Mouse (Mus musculus) gastrocnemius, adult 18-20 months (tissue): Measurements from ENCODE around the gene Gm29776. TPM values are rescaled to one million over a fixed set of nuclear protein-coding genes. Genes with fewer than 3 reads are reported as not detected.

ENCODE experiments used
- DNase-seq: peaks from one replicate; pipeline ENCODE4 v3.0.0; 2021; ENCODE audit warnings: low spot score
- total RNA-seq, 2 experiments: library from RNA; stranded (reverse); gene quantifications; 2 replicates each; pipeline ENCODE4 v1.2.3; 2021

The Gm29776 gene
- total RNA-seq, 2 experiments from 2014 or later, result not detected

DNA sequence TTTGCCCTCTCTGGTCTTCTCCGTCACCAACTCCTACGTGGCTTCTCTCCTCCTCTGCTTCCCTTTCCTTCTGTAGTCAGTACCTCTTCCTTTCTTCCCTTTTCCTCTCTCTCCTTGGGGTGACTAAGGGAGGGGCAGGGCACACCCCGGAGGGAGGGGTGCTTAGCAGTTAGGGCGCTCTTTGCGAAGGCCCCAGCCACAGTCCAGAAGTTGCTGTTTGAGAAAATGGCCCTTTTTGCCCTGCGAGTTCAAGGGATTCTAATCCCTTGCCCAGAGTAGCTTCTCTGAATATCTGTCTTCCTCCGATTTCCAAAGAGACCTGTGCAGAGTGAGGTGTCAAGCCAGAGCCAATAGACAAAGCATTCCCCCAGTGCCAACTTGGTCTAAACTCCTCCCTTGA lies 13.4 kb upstream of the Gm29776 start, which contains the start of gene Cebpe:
Gene Cebpe (minus strand): TSS at position 101 of the 400 bp plus-strand sequence.
- no peak for DNase-seq

DNA sequence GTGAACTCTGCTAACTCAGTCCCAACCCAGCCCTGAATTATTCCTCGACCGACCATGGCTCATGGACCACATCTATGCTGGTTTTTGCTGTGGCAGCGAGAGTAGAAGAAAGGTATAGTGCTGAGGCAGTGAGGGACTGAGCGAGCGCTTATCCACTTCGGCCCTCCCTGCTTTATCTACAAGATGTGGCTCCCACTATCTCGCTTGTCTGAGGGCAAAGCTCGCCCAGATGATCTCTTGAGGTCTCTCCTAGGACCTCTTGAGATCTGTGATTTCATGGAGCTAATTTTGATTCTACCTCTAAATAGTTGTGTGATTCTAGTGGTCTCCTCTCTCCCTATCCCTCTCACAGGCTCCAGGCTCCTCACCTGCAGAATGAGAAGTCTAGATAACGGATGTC lies 10.4 kb upstream of the Gm29776 start:
- no peak for DNase-seq

DNA sequence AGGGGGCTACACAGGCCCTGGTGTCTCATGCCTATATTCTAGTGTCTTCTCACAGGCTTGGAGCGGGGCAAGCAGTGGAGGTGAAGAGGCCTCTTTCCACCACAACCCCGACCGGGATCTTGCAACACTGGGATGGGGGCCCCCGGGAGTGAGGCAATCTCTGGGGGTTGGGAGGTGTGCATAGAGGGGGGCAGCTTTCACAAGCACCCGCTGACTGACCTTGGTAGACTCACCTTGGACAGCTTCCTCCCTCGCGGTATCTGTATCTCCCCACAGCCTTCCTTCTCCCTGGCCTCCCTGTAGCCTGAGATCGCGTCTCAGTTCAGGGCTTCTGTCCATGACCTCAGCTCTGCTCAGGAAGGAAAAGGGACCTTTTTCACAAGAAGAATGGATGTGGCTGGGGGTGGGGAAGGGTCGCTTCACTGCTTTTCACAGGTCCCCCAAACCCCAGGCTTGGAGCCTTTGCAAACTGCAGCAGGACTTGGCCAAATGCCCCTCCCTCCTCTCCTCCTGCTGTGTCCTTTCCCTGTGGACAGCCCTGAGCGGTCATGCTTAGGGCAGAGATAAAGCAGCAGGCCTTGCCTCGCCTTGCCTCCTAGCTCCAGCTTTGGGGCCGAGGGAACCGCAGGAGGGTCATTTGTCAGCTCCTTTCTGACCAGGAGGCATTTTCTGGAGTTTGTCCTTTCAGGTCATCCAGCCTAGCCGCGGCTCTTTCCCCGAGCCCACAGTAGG lies 8.1 kb upstream of the Gm29776 start:
- no peak for DNase-seq

GRCm38 (mm10) chr14:54705844-54706243 lies 7.2 kb upstream of the Gm29776 start:
- DNase-seq, result no peak

DNA sequence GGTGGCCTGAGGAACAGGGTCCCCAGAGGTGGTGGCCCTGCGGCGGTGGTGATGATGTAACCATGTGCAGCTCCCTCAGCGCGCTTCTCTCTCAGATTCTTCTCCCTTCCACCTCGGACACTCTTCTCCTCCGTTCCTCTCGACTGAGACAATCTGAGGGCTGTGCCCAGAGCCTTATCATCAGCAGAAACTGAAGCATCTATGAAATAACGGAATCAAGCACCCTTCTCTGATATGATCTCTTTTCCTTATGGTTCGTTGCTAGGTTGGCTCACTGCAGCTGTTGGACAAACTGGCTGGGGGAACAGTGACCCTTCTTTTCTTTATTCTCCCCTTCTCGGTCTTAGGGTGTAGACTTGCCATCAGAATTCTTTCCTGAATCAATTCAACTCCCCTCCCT lies 4.6 kb upstream of the Gm29776 start:
- no peak for DNase-seq

DNA sequence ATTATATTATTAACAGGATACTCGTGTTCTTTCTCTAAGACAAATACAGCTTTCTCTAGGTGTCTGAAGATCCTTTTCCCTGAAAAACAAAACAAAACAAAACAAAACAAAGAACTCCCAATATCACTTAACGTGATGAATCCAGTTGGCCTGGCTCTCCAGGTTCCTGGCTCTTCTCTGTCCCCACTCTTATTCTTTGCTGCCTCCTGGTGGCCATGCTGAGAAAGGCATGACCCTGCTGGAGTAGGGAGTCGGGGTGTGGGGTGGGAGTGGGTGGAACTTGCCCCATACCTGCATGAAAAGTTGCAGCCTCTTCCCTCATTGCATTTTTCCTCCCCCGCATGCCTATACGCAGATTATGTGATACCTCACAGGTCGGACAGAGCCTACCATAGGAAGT lies 2.7 kb upstream of the Gm29776 start:
- peak; percentile 82 for DNase-seq

GRCm38 (mm10) chr14:54699586-54699985 lies 953 bp upstream of the Gm29776 start:
- DNase-seq, result no peak

GRCm38 (mm10) chr14:54696752-54697151 lies 1.9 kb downstream of the Gm29776 start:
- DNase-seq, result no peak

DNA sequence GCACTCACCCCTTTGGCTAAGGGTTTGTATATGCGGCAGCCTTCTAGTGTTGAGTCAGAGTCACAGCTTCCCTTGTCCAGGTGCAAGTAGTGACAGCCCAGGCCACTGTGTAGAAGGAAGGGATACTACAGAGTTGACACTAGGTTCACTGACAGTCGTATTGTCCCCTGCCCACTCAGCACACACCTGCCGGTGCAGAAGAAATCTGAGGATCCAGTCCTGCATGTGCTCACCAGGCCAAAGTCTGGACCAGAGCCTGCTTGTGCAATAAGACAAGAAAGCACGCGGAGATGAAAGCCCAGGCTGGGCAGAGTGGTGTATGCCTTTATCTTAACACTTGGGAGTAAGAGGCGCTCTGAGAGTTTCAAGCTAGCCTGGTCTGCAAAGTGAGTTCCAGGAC lies 3.6 kb downstream of the Gm29776 start:
- no peak for DNase-seq

- no peak for DNase-seq
These were observed 11.4 kb downstream of the Gm29776 start for GRCm38 (mm10) chr14:54687251-54687650.

GRCm38 (mm10) chr14:54686522-54687143 lies 12.0 kb downstream of the Gm29776 start, which contains the start of gene Acin1:
Gene Acin1, minus strand, starts transcription at chr14:54686931.
- peak; percentile 100 for DNase-seq

DNA sequence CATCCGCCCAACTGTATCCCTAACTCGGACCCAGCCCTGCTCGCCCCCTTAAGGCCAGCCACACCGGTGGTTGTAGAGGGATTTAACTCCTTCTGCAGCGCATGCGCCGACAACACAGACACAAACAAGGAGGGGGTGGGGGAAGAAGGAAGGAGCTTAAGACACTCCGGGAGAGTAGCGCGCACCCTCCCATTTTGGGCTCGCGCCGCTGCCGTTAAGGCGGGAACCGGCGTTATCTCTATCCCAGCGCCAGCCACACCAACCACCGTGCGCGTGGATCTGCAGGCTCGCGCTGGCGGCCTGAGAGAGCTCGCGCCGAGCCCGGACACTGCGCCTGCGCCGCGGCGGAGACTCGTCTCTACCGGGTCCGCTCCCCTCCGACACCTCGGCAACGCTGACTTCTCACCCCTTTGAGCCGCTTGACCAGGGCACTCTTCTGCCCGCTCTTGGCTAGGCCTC lies 12.5 kb downstream of the Gm29776 start, which contains the start of gene 1700123O20Rik:
Gene 1700123O20Rik (plus strand): TSS at position 154 of the 459 bp plus-strand sequence.
- DNase-seq, result no peak

DNA sequence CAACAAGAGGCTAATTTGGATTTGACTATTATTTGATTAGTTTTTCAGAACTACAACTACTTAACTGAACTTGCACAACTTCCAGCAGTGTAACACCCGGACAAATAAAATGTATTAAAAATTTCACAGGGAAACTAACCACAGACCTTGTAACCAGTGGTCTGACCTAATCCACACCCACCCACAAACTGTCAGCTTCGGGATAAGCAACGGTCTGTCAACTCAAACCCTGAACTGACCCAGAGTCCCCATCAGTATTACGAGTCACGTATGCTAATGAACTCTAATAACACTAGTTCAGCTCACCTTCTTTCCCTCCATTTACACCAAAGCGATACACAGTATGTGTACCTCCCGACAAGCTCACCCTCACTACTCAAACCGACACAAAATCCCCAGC lies 13.2 kb downstream of the Gm29776 start:
- no peak for DNase-seq

- DNase-seq, result no peak
These were observed 16.2 kb downstream of the Gm29776 start for GRCm38 (mm10) chr14:54682396-54682795.

DNA sequence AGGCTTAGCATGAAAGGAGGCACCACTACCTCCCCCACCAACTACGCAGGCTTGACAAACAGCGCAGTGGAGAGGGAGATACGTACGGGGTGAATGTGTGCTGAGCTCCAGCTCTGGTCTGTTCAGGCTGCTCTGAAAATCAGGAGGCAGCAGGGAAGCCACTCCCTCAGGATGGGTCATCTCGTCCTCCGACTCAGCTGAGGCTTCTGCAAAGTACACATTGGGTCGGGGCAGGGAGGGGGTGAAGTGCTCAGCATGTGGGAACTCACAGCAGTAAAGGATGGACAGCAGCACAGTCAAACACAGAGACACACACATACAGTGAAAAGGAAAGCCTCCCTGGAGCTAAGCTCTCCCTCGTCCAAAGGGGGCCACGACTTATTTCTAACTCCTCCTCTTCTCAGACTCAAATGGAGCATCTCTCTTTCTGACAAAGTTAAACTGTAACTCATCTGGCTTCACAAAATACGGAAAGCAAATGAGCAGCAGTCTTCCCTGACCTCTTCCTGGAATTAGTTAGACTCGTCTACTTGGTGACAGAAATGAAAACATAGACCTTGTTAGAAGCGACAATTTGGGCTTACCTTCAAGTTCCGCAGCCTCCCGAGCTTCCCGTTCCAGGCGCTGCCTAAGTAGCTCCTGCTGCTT lies 19.9 kb downstream of the Gm29776 start:
- DNase-seq, result no peak

DNA sequence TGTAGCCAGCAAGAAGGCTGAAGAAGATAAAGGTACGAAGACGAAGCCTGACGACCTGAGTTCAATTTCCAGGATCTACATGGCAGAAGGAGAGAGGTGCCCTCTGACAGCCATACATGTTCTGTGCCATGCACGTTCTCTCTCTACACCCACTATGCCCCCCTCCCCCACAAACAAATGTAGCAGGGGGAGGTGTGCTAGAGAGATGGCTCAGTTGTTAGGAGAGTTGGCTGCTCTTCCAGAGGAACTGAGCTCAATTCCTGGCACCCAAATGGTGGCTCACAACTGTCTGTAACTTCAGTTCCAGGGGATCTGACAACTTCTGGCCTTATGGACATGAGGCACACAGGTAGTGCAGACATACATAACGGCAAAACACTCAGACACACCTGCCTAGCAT lies 22.3 kb downstream of the Gm29776 start:
- no peak for DNase-seq

DNA sequence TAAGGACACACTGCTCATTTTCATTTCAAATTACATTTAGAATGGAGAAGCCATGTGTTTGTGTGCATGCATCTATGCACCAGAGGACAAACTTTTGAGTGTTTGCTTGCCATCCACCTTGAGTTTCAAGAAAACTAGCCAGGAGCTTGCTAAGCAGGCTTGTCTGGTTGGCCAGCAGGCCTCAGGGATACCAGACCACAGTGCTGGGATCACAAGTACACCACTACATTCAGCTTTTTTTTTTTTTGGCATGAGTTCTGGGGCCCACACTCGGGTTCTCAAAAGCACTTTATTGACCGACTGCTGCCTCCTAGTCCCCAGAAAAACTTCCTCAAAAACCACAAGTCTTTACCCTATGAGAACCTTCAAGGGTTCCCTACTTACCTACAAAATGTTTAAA lies 24.3 kb downstream of the Gm29776 start:
- no peak for DNase-seq

GRCm38 (mm10) chr14:54669381-54669780 lies 29.3 kb downstream of the Gm29776 start:
- peak; percentile 59 for DNase-seq

- DNase-seq, result no peak
These were observed 34.0 kb downstream of the Gm29776 start for GRCm38 (mm10) chr14:54664477-54665222.

DNA sequence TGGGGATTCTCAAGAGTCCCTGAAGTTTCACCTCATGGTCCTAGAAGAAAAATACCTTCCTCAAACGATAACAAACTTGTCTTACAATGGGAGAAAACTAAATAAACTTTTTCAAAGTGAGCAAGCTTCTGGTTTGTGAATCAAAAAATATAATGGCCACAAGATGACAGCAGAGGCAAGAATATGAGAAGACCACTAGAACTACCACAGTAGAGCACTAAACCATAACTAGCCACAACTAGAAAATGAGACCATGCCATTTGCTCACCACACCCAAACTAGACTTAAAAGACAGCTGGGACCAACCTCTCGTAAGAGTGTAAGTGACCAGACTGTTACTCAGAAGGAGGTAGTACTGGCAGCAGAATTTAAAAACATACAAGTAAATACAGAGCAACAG lies 38.6 kb downstream of the Gm29776 start:
- no peak for DNase-seq

DNA sequence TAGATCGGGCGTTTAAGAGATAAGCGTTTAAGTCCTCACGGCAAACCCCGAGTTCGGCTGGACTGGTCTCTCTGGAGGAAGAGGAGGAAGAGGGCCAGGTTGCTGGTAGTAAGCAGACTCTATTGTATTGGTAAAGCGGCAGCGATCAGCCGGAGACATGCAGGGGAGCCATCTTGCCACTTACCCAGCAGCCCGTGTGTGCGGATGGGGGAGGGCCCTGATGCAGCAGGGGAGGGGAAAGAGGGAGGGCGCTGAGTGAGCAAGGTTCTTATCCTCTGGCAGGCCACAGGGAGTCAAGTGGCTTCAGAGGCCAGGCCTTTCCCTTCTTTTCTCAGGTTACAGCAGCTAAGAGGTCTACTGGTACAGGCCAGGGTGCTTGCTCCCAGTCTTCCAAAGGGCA lies 45.1 kb downstream of the Gm29776 start:
- DNase-seq, result peak; percentile 91

DNA sequence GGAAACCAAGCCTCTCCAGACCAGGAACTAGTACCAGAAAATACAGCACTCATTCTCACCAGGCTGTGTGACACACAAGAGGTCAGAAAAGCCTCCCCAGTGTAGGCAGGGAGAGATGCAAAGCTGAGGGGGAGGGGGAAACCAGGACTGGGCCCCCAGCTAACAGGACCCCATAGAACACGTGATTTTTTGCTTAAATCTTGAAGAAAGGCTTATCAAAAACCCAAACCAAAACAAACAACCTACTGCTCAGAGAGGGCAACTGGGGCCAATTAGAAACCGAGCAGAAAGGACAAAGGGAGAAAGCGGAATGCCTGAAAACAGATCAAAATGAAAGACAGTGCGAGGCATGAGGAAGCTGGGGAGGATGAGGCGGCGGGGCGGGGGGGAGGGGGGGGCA lies 45.8 kb downstream of the Gm29776 start:
- DNase-seq, result no peak
